Mouse (Mus musculus) regulatory T cell (primary cell): ENCODE measurements around the gene Neurl4.
"Not testable (repeated sequence)": the region's sequence is repeated elsewhere in the genome, so short reads cannot be mapped to it uniquely, and the experiment has no call there.

Experiments used
- in situ Hi-C: fragments of 300-600 bp; cut with MboI, MseI; formaldehyde crosslinking; loops from one replicate; pipeline ENCODE4 v1.15.1; 2025; ENCODE audit warnings: high pct_unique_total_duplicates

Neurl4 gene

GRCm38 (mm10) chr11:69913554-69914371 lies 12.9 kb downstream of the Neurl4 start, which contains the start of gene Gps2:
Gene Gps2, plus strand, starts transcription at chr11:69913888.
- in situ Hi-C loops, result no loop called here

GRCm38 (mm10) chr11:69914372-69914764 lies 13.5 kb downstream of the Neurl4 start:
- in situ Hi-C loops, result no loop called here

- in situ Hi-C loops, result no loop called here
Observed at GRCm38 (mm10) chr11:69914917-69915430, 14.1 kb downstream of the Neurl4 start.

- in situ Hi-C loops, result no loop called here
Observed at GRCm38 (mm10) chr11:69915667-69916627, 15.1 kb downstream of the Neurl4 start.

GRCm38 (mm10) chr11:69916652-69917378 lies 15.9 kb downstream of the Neurl4 start:
- in situ Hi-C loops, result not testable (repeated sequence)

- in situ Hi-C loops, result no loop called here
Observed at GRCm38 (mm10) chr11:69917379-69917948, 16.6 kb downstream of the Neurl4 start.

- in situ Hi-C loops, result no loop called here
Observed at GRCm38 (mm10) chr11:69918118-69918517, 17.2 kb downstream of the Neurl4 start.

GRCm38 (mm10) chr11:69919053-69919452 lies 18.2 kb downstream of the Neurl4 start:
- in situ Hi-C loops, result no loop called here

- in situ Hi-C loops, result no loop called here
Observed at GRCm38 (mm10) chr11:69919661-69920265, 18.9 kb downstream of the Neurl4 start.

GRCm38 (mm10) chr11:69920266-69921031 lies 19.6 kb downstream of the Neurl4 start:
- in situ Hi-C loops, result no loop called here

- in situ Hi-C loops, result no loop called here
Observed at GRCm38 (mm10) chr11:69921114-69922011, 20.5 kb downstream of the Neurl4 start, which contains the start of gene Eif5a. Gene Eif5a, minus strand, starts transcription at chr11:69921958.

GRCm38 (mm10) chr11:69922012-69922756 lies 21.3 kb downstream of the Neurl4 start:
- in situ Hi-C loops, result no loop called here

- in situ Hi-C loops, result no loop called here
Observed at GRCm38 (mm10) chr11:69922796-69923195, 21.9 kb downstream of the Neurl4 start.

GRCm38 (mm10) chr11:69927501-69927900 lies 26.6 kb downstream of the Neurl4 start:
- in situ Hi-C loops, result no loop called here

- in situ Hi-C loops, result no loop called here
Observed at GRCm38 (mm10) chr11:69929712-69930111, 28.8 kb downstream of the Neurl4 start.

GRCm38 (mm10) chr11:69930176-69930575 lies 29.3 kb downstream of the Neurl4 start:
- in situ Hi-C loops, result not testable (repeated sequence)

GRCm38 (mm10) chr11:69930967-69931537 lies 30.2 kb downstream of the Neurl4 start:
- in situ Hi-C loops, result no loop called here

- in situ Hi-C loops, result no loop called here
Observed at GRCm38 (mm10) chr11:69931769-69932168, 30.9 kb downstream of the Neurl4 start.
